Mouse (Mus musculus) limb, embryonic 14.5 days (tissue): ENCODE results near the gene Hirip3. TPM values are rescaled to one million over a fixed set of nuclear protein-coding genes. Genes with fewer than 3 reads are reported as not detected.

Experiments
- ATAC-seq: fragments of 200-750 bp; cut with Nextera tagmentation; 2 replicates; pipeline ENCODE4 v1.8.0; 2017; ENCODE audit warnings: low read depth, moderate number of reproducible peaks, moderate TSS enrichment; ENCODE audit not compliant: low FRiP score
- DNase-seq: peaks from one replicate; pipeline ENCODE4 v3.0.0-alpha.2; 2015; ENCODE audit warnings: low spot score
- H3K27ac ChIP-seq: fragments of 300-500 bp; sonication (generic); replicated peaks from 2 replicates; pipeline ENCODE4 v1.5.1; 2014; ENCODE audit warnings: low read depth, mild to moderate bottlenecking, low read length, moderate library complexity, mixed read lengths
- H3K27me3 ChIP-seq: fragments of 300-500 bp; sonication (generic); 2 replicates; pipeline ENCODE4 v1.6.1; 2014; ENCODE audit warnings: low read length, mixed read lengths; ENCODE audit not compliant: control insufficient read depth, insufficient read depth
- H3K36me3 ChIP-seq: fragments of 300-500 bp; sonication (generic); 2 replicates; pipeline ENCODE4 v1.6.1; 2014; ENCODE audit warnings: mild to moderate bottlenecking, low read length, moderate library complexity, mixed read lengths; ENCODE audit not compliant: control insufficient read depth, insufficient read depth
- H3K4me1 ChIP-seq: fragments of 300-500 bp; sonication (generic); 2 replicates; pipeline ENCODE4 v1.6.1; 2014; ENCODE audit warnings: antibody characterized with exemption, low read length, mixed read lengths; ENCODE audit not compliant: control insufficient read depth, insufficient read depth
- H3K4me2 ChIP-seq: fragments of 300-500 bp; sonication (generic); replicated peaks from 2 replicates; pipeline ENCODE4 v1.6.1; 2014; ENCODE audit warnings: low read depth, mild to moderate bottlenecking, low read length, moderate library complexity; ENCODE audit not compliant: severe bottlenecking
- H3K4me3 ChIP-seq: fragments of 300-500 bp; sonication (generic); replicated peaks from 2 replicates; pipeline ENCODE4 v1.5.1; 2014; ENCODE audit warnings: low read length
- H3K9ac ChIP-seq: fragments of 300-500 bp; sonication (generic); 2 replicates; pipeline ENCODE4 v1.6.1; 2014; ENCODE audit warnings: mild to moderate bottlenecking, low read depth, low read length, moderate library complexity; ENCODE audit not compliant: severe bottlenecking
- H3K9me3 ChIP-seq: fragments of 300-500 bp; sonication (generic); 2 replicates; pipeline ENCODE4 v1.6.1; 2016; ENCODE audit warnings: low read length; ENCODE audit not compliant: control insufficient read depth
- POLR2A ChIP-seq: fragments of 200-500 bp; IDR thresholded peaks from 2 replicates; pipeline ENCODE4 v1.8.0; 2012; ENCODE audit warnings: inconsistent platforms, mild to moderate bottlenecking, moderate library complexity, borderline replicate concordance; ENCODE audit not compliant: insufficient read depth, insufficient read length; ENCODE audit errors: extremely low read depth
- WGBS: fragments of 180-500 bp; shearing (Covaris S2); extraction: QIAGEN DNeasy Blood & Tissue Kit; methylation state at CpG from one replicate; pipeline ENCODE4 v1.1.7; 2014; 5-methylcytosine and 5-hydroxymethylcytosine counted together
- polyA plus RNA-seq, 2 experiments: library from polyadenylated mRNA; depleted of rRNA in 1 of 2; stranded (reverse) in 1 of 2; unstranded in 1 of 2; fragments of >200 nt; fragmentation: Nextera tagmentation in 1 of 2; extraction: Ambion mirVana in 1 of 2; gene quantifications; 2 replicates each; pipeline versions ENCODE4 v1.2.1 to v1.2.3; 2012 to 2014

Hirip3 gene
- polyA plus RNA-seq, 2 experiments = 16.1 to 120 TPM

DNA sequence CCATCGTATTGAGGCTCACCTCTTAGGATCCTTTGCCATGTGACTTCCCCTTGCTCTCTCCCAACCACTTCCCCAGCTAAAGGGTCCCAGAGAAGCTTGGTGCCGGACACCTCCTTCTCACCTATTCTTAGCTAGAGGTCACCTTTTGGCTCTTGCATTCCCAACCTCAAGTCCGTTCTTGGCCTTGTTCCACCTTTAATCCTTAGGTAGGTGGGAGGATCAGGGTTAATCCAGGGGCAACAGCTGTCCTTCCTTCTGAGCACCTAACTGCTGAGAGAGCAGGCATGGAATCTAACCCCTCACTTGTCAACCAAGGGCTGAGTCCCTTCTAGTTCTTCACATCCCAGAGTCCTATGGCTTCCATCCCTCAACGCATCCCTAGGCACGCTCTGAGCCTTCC, 35.8 kb upstream of the Hirip3 start:
- Histone ChIP-seq H3K27ac (no peak overlapping the region), H3K9me3 (no peaks in the 10 kb centered on the region), H3K4me2 (no peak overlapping the region), H3K9ac (no peak overlapping the region), H3K27me3 (peaks cover 24% of the 10 kb centered on the region; the same call in 1 of the 2 replicates), H3K4me3 (no peak overlapping the region), H3K36me3 (no peaks in the 10 kb centered on the region), H3K4me1 (0 out of 2 replicates have a peak, but pooled peaks cover 3% of the 10 kb centered on the region)
- 61% methylated on average over 5 of the region's 5 CpGs for WGBS
- ATAC-seq (no peak), DNase-seq (no peak)
- TF ChIP-seq POLR2A = no peak

DNA sequence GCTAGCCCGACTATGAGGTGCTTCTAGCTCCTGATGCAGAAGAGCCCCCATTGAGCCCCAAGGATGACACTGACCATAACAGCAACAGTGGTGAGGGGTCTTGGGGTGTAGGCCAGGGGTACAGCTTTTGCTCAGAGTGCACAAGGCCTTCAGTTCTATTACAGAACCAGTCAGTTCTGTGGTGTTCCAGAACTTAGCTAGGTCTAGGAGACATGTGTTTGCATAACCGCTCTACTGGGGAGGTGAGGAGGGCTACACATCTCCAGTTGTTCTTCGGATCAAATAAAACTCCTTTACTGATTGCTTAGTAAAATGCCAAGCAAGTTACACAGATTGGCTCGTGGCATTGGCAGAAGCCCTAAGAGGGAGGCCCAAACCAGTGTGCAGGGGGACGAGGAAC, 30.2 kb upstream of the Hirip3 start, which contains the start of gene 4930451I11Rik:
4930451I11Rik (minus strand) TSS at position 101 of the 400 bp plus-strand sequence.
- Histone ChIP-seq H3K9me3 (no peaks in the 10 kb centered on the region), H3K27me3 (no peaks in the 10 kb centered on the region), H3K4me1 (no peaks in the 10 kb centered on the region), H3K36me3 (no peaks in the 10 kb centered on the region), H3K4me3 (no peak within 1 kb of the TSS), H3K27ac (no peak within 1 kb of the TSS), H3K9ac (no peak within 1 kb of the TSS), H3K4me2 (peak within 1 kb of the TSS; percentile 44)
- TF ChIP-seq POLR2A = no peak
- WGBS = 51% methylated on average over 5 of the region's 5 CpGs
- ATAC-seq (no peak), DNase-seq (no peak)

DNA sequence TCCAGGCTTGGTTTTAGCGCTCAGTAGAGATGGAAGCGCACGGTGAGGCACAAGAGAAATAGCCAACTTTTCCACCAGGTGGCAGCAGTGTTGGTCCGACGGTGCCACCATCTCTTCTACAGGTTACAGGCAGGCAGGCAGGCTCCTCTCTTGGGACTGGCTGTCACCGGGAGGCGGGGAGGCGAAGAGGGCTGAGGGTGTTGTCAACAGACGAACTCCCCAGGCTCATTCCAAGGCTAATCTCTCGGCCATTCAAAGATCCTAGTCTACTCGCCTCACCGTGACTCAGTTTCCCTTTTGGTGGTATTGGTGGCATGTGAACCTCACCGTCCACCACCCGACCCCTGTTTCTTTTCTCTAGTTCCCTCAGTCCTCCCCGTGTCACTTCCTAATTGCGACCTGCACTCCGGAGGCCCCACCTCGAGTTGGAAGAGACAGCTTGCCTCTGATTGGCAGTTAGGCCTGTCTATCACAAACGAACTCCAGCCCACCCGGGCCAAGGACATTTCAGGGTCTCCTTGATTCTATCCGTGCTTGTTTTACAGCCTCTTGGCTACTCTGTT, 29.7 kb upstream of the Hirip3 start:
- Histone ChIP-seq H3K27me3 (no peaks in the 10 kb centered on the region), H3K27ac (no peak overlapping the region), H3K4me2 (peak overlapping the region; percentile 44), H3K9ac (no peak overlapping the region), H3K9me3 (no peaks in the 10 kb centered on the region), H3K4me1 (no peaks in the 10 kb centered on the region), H3K36me3 (no peaks in the 10 kb centered on the region), H3K4me3 (no peak overlapping the region)
- no peak for TF ChIP-seq POLR2A
- WGBS = under 1% methylated on average over 21 of the region's 21 CpGs
- ATAC-seq (peak; percentile 70), DNase-seq (peak; percentile 77)

DNA sequence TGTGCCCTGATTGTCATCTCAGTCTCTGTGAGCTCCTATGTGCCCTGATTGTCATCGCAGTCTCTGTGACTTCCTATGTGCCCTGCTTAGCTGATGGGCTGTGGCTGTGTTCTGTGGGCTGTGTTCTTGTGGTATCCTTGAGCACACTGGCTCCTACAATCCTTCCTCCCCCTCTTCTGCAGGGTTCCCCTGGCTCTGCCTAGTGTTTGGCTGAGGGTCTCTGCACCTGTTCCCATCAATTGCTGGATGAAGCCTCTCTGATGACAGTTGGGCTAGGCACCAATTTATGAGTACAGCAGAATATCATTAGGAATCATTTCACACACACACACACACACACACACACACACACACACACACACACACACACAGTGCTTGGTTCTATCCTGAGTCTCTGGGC, 28.5 kb upstream of the Hirip3 start:
- TF ChIP-seq POLR2A = no peak
- no peak for DNase-seq
- no peaks in the 10 kb centered on the region for H3K9me3 ChIP-seq
- ATAC-seq = 0 out of 2 replicates have a peak, but pooled peaks have one; percentile 29
- 89% methylated on average over 1 of the region's 1 CpGs for WGBS
- no peak overlapping the region for H3K4me3 ChIP-seq
- H3K27me3 ChIP-seq = no peaks in the 10 kb centered on the region
- no peaks in the 10 kb centered on the region for H3K36me3 ChIP-seq
- no peak overlapping the region for H3K4me2 ChIP-seq
- H3K27ac ChIP-seq = no peak overlapping the region
- no peaks in the 10 kb centered on the region for H3K4me1 ChIP-seq
- no peak overlapping the region for H3K9ac ChIP-seq

DNA sequence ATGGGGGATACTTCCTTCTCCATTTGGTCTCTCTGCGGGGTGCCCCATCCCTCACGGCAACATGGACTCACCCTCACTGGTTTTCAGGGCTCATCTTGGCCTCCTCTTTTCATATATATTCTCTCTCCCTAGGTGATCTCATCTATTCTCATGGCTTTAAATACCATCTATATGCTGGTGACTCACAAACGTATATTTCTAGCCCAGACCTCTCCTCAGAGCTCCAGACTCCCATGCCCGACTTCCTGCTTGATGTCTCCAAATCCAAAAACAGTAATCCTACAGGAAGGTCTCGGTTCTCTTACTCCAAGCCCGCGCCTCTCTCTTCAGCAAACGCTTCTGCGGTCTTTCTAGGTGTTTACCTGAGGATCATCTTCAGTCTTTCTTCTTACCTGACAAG, 18.5 kb upstream of the Hirip3 start:
- Histone ChIP-seq H3K27ac (no peak overlapping the region), H3K36me3 (no peaks in the 10 kb centered on the region), H3K27me3 (peaks cover 13% of the 10 kb centered on the region), H3K4me2 (no peak overlapping the region), H3K9ac (no peak overlapping the region), H3K4me3 (no peak overlapping the region), H3K9me3 (no peaks in the 10 kb centered on the region), H3K4me1 (peaks cover 4% of the 10 kb centered on the region; the same call in 1 of the 2 replicates)
- ATAC-seq = no peak
- TF ChIP-seq POLR2A = no peak
- no peak for DNase-seq
- WGBS = 80% methylated on average over 9 of the region's 9 CpGs
